Mouse (Mus musculus) MN1 (cell line): ENCODE measurements around the gene Safb2.

Experiments
- DNase-seq: peaks from one replicate; pipeline ENCODE4 v3.0.0-alpha.2; 2016; ENCODE audit warnings: low spot score

Safb2 gene

GRCm38 (mm10) chr17:56560131-56560530 is 24.3 kb downstream of the Safb2 start:
- DNase-seq, result no peak

- no peak for DNase-seq
Measured at GRCm38 (mm10) chr17:56559386-56559785, 25.0 kb downstream of the Safb2 start.

GRCm38 (mm10) chr17:56558448-56558847 is 25.9 kb downstream of the Safb2 start:
- DNase-seq, result peak; percentile 77

GRCm38 (mm10) chr17:56554122-56554551 is 30.2 kb downstream of the Safb2 start, which contains the start of gene Gm20219:
Gene Gm20219 (minus strand): TSS chr17:56554387.
- DNase-seq, result no peak

- peak; percentile 77 for DNase-seq
Measured at GRCm38 (mm10) chr17:56552781-56553363, 31.5 kb downstream of the Safb2 start.

- no peak for DNase-seq
Measured at GRCm38 (mm10) chr17:56551841-56552581, 32.4 kb downstream of the Safb2 start.

GRCm38 (mm10) chr17:56550784-56551475 is 33.5 kb downstream of the Safb2 start:
- DNase-seq, result no peak

GRCm38 (mm10) chr17:56548605-56549105 is 35.7 kb downstream of the Safb2 start:
- no peak for DNase-seq

- DNase-seq, result no peak
Measured at GRCm38 (mm10) chr17:56547846-56548604, 36.4 kb downstream of the Safb2 start.

- DNase-seq, result peak; percentile 54
Measured at GRCm38 (mm10) chr17:56547116-56547845, 37.1 kb downstream of the Safb2 start.

- DNase-seq, result no peak
Measured at GRCm38 (mm10) chr17:56546576-56546975, 37.8 kb downstream of the Safb2 start.

- DNase-seq, result no peak
Measured at GRCm38 (mm10) chr17:56545945-56546344, 38.4 kb downstream of the Safb2 start.

GRCm38 (mm10) chr17:56544699-56545387 is 39.5 kb downstream of the Safb2 start:
- DNase-seq, result no peak

- DNase-seq, result no peak
Measured at GRCm38 (mm10) chr17:56543684-56544224, 40.6 kb downstream of the Safb2 start.

GRCm38 (mm10) chr17:56542736-56543135 is 41.6 kb downstream of the Safb2 start:
- no peak for DNase-seq

- no peak for DNase-seq
Measured at GRCm38 (mm10) chr17:56540562-56540975, 43.8 kb downstream of the Safb2 start.

- DNase-seq, result no peak
Measured at GRCm38 (mm10) chr17:56537912-56538311, 46.5 kb downstream of the Safb2 start.

- no peak for DNase-seq
Measured at GRCm38 (mm10) chr17:56536874-56537273, 47.5 kb downstream of the Safb2 start.

GRCm38 (mm10) chr17:56536192-56536591 is 48.2 kb downstream of the Safb2 start:
- DNase-seq, result no peak

- DNase-seq, result no peak
Measured at GRCm38 (mm10) chr17:56524943-56525342, 59.4 kb downstream of the Safb2 start.
